Mouse (Mus musculus) myocyte (in vitro differentiated cells): ENCODE results near the gene Pisd. TPM values are rescaled to one million over a fixed set of nuclear protein-coding genes. Genes with fewer than 3 reads are reported as not detected.
"Not testable (repeated sequence)": the region's sequence is repeated elsewhere in the genome, so short reads cannot be mapped to it uniquely, and the experiment has no call there.

Experiments used
- H3K27me3 ChIP-seq: one replicate; pipeline ENCODE4 v1.6.1; 2011; ENCODE audit not compliant: control insufficient read depth, insufficient read depth, insufficient read length
- H3K36me3 ChIP-seq: one replicate; pipeline ENCODE4 v1.6.1; 2011; ENCODE audit not compliant: control insufficient read depth, insufficient read depth
- H3K4me2 ChIP-seq: one replicate; pipeline ENCODE4 v1.6.1; 2011; ENCODE audit warnings: low read depth, control low read depth
- H3K4me3 ChIP-seq: one replicate; pipeline ENCODE4 v1.5.1; 2011; ENCODE audit warnings: mild to moderate bottlenecking, control low read depth, moderate library complexity
- H3K79me2 ChIP-seq: one replicate; pipeline ENCODE4 v1.6.1; 2011; ENCODE audit not compliant: control insufficient read depth, insufficient read depth
- H3ac ChIP-seq: one replicate; pipeline ENCODE4 v1.6.1; 2011; ENCODE audit not compliant: control insufficient read depth, insufficient read length
- CEBPB ChIP-seq: IDR thresholded peaks from 2 replicates; pipeline ENCODE4 v1.6.1; 2011; ENCODE audit warnings: mild to moderate bottlenecking, moderate library complexity; ENCODE audit not compliant: poor library complexity, insufficient read depth, severe bottlenecking
- E2F4 ChIP-seq: IDR thresholded peaks from one replicate; pipeline ENCODE4 v1.6.1; 2011; ENCODE audit warnings: mild to moderate bottlenecking, control low read depth, moderate library complexity; ENCODE audit not compliant: insufficient read depth
- MAX ChIP-seq: IDR thresholded peaks from one replicate; pipeline ENCODE4 v1.6.1; 2011; ENCODE audit warnings: low read depth, mild to moderate bottlenecking, control low read depth
- MYOD1 ChIP-seq, 3 experiments: IDR thresholded peaks; one replicate each; pipeline ENCODE4 v1.6.1; 2011; ENCODE audit warnings: control low read depth in 2 of 3, low read depth in 2 of 3, mild to moderate bottlenecking in 2 of 3, moderate library complexity in 1 of 3; ENCODE audit not compliant: insufficient read length in 2 of 3, control insufficient read depth in 1 of 3
- MYOG ChIP-seq, 3 experiments: IDR thresholded peaks; one replicate each; pipeline ENCODE4 v1.6.1; 2011; ENCODE audit warnings: control low read depth in 2 of 3, low read depth in 2 of 3, mild to moderate bottlenecking in 2 of 3; ENCODE audit not compliant: insufficient read length in 2 of 3, control insufficient read depth in 1 of 3, insufficient read depth in 1 of 3
- POLR2A ChIP-seq: IDR thresholded peaks from one replicate; pipeline ENCODE4 v1.6.1; 2011; ENCODE audit warnings: low read depth, mild to moderate bottlenecking, control low read depth, moderate library complexity; ENCODE audit not compliant: insufficient read length
- POLR2AphosphoS2 ChIP-seq: IDR thresholded peaks from one replicate; pipeline ENCODE4 v1.6.1; 2011; ENCODE audit warnings: low read depth, control low read depth; ENCODE audit not compliant: insufficient read length
- REST ChIP-seq: IDR thresholded peaks from one replicate; pipeline ENCODE4 v1.6.1; 2011; ENCODE audit warnings: mild to moderate bottlenecking, control low read depth, moderate library complexity; ENCODE audit not compliant: insufficient read depth, insufficient read length
- SRF ChIP-seq: IDR thresholded peaks from one replicate; pipeline ENCODE4 v1.6.1; 2011; ENCODE audit warnings: low read depth; ENCODE audit not compliant: control insufficient read depth, insufficient read length
- TCF12 ChIP-seq: IDR thresholded peaks from one replicate; pipeline ENCODE4 v1.6.1; 2011; ENCODE audit warnings: mild to moderate bottlenecking, control low read depth; ENCODE audit not compliant: poor library complexity, insufficient read depth, severe bottlenecking
- TCF3 ChIP-seq: IDR thresholded peaks from one replicate; pipeline ENCODE4 v1.6.1; 2011; ENCODE audit warnings: low read depth, control low read depth; ENCODE audit not compliant: insufficient read length
- USF1 ChIP-seq: IDR thresholded peaks from one replicate; pipeline ENCODE4 v1.6.1; 2011; ENCODE audit warnings: low read depth, mild to moderate bottlenecking, control low read depth, moderate library complexity
- polyA plus RNA-seq: library from polyadenylated mRNA; unstranded; fragments of >200 nt; fragmentation: generic; extraction: Trizol; gene quantifications from one replicate; pipeline ENCODE4 v1.2.1, GENCODE M21; 2012; ENCODE audit warnings: missing spikeins

The Pisd gene
- polyA plus RNA-seq, 1 experiment: 58.8 TPM

DNA sequence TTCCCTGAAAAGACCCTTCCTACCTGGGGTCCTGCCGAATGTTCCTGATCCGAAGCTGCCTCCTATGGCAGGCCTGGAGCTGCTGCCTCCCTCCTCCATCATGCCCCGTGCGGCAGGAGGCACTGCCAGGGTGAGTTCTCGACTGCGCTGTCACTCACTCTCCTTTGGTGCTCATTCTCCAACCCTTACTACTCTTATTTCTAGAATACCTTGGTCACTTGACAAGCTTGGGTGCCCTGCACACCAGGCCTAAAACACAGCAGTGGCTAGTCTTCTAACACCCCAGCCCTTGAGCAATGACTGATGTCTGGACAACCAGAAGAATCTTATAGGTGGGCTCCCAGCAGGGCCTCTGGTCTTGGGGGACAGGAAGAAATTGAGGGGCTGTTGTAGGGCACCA lies 51.6 kb downstream of the Pisd start:
- TF ChIP-seq POLR2AphosphoS2: peak; percentile 19
- H3K79me2 ChIP-seq, H3K36me3 ChIP-seq, H3ac ChIP-seq, H3K27me3 ChIP-seq, H3K4me2 ChIP-seq, H3K4me3 ChIP-seq: not testable (repeated sequence)

DNA sequence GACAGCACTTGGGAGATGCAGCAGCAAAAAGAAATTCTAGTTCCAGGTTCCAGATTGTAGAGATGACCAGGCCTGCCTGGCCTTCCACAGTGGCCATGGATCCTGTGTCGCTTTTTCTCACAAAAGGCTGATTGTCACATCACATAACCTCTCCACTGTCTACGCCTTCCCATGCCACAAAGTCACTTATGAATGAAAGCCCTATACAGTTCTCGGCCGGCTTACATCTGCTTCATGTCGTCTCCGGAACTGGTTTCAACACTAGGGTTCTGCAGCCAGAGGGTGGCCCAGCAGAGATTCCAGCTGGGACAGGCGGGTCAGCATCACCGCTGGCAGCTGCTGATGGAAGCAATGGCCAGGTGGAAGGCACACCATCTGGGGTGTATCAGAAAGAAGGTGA lies 56.6 kb downstream of the Pisd start:
- Histone ChIP-seq H3K36me3 (no peaks in the 10 kb centered on the region), H3K27me3 (no peaks in the 10 kb centered on the region), H3K4me2 (no peak overlapping the region), H3K4me3 (no peak overlapping the region), H3ac (no peak overlapping the region), H3K79me2 (no peaks in the 10 kb centered on the region)
- no peak for TF ChIP-seq MAX
- TF ChIP-seq SRF: no peak
- no peak for TF ChIP-seq REST
- TF ChIP-seq MYOG (IDR thresholded peaks at IDR 0.05; ENCODE audit: control insufficient read depth in 1 of 3, insufficient read depth in 1 of 3, insufficient read length in 2 of 3, low read depth in 2 of 3): no peak
- no peak for TF ChIP-seq CEBPB
- peak in 1 of 3 experiments; percentile 27 for TF ChIP-seq MYOD1 (IDR thresholded peaks at IDR 0.05; ENCODE audit: control insufficient read depth in 1 of 3, insufficient read length in 2 of 3, low read depth in 2 of 3)
- TF ChIP-seq POLR2A: no peak
- TF ChIP-seq POLR2AphosphoS2: no peak
- TF ChIP-seq TCF3: no peak

DNA sequence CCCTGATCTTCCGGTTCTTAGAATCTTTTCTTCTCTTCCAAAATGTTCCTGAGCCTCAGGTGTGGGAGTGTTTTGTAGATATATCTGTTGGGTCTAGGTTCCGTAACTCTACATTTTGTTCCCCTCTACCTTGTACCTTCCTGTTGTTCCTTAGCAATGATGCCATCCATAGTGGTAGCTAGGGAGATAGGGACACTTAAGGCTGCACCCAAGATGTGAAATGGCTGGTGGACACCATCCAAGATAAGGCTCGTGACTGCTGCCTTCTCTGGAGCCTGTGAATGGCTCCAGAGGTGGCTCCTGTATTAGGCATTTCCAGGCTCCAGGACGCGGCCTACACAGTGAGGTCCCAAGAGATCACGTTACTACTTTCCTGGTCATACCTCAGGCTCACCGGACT lies 57.1 kb downstream of the Pisd start:
- no peak overlapping the region for H3K4me3 ChIP-seq
- H3K4me2 ChIP-seq: no peak overlapping the region
- no peaks in the 10 kb centered on the region for H3K36me3 ChIP-seq
- no peaks in the 10 kb centered on the region for H3K79me2 ChIP-seq
- no peaks in the 10 kb centered on the region for H3K27me3 ChIP-seq
- no peak for TF ChIP-seq E2F4
- TF ChIP-seq MYOG (IDR thresholded peaks at IDR 0.05; ENCODE audit: control insufficient read depth in 1 of 3, insufficient read depth in 1 of 3, insufficient read length in 2 of 3, low read depth in 2 of 3): no peak
- TF ChIP-seq SRF: no peak
- no peak for TF ChIP-seq TCF3
- TF ChIP-seq TCF12: no peak
- no peak for TF ChIP-seq POLR2AphosphoS2
- no peak for TF ChIP-seq POLR2A
- no peak for TF ChIP-seq MAX
- TF ChIP-seq CEBPB: no peak
- no peak for TF ChIP-seq USF1
- TF ChIP-seq MYOD1 (IDR thresholded peaks at IDR 0.05; ENCODE audit: control insufficient read depth in 1 of 3, insufficient read length in 2 of 3, low read depth in 2 of 3): no peak
- TF ChIP-seq REST: no peak
- no peak overlapping the region for H3ac ChIP-seq

DNA sequence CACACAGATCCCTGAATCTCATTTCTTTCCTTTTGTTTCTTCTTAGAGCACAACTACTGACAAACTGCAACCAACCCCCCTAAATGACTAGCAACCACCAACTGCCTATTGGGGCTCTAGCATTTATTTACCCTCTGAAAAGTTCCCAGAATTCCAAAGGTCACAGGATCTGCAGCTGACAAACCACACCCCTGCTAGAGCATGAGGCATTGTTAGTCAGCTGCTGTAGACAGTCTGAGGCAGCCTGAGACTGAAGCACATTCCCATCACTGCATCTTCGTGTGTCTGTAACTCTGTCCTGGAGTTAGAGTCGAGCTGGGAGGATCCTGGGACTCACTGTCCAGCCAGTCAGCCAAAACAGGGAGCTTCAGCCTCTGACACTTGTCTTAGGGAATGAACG lies 60.0 kb downstream of the Pisd start:
- TF ChIP-seq TCF3 (peak; percentile 13), POLR2AphosphoS2 (peak; percentile 67), MYOD1 (IDR thresholded peaks at IDR 0.05; ENCODE audit: control insufficient read depth in 1 of 3, insufficient read length in 2 of 3, low read depth in 2 of 3) (peak; percentile 76 to 85 (median 78)), POLR2A (peak; percentile 58), USF1 (peak; percentile 24), MYOG (IDR thresholded peaks at IDR 0.05; ENCODE audit: control insufficient read depth in 1 of 3, insufficient read depth in 1 of 3, insufficient read length in 2 of 3, low read depth in 2 of 3) (peak in 2 of 3 experiments; percentile 59 to 63)
- H3K4me3 ChIP-seq, H3K36me3 ChIP-seq, H3ac ChIP-seq, H3K79me2 ChIP-seq, H3K4me2 ChIP-seq, H3K27me3 ChIP-seq: not testable (repeated sequence)

DNA sequence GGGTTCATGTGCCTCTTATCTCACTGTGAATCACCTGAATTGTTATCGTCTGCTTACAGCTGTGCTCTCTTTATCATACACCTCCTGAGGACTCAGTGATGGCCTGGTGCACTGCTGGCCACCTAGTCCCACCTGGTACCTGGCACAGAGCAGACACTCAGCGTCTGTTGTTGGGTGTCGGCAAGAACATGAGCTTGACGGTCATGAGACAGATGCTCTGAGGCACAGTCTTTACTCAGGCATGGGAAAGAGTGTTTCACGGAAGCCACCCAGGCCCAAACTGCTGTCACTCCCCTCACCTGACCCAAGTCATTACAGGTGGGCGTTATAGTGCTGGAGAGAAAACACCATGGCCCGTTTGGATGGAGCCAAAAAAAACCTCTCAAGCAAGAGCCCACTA lies 61.5 kb downstream of the Pisd start:
- Histone ChIP-seq H3K27me3 (no peaks in the 10 kb centered on the region), H3ac (no peak overlapping the region), H3K79me2 (no peaks in the 10 kb centered on the region), H3K36me3 (no peaks in the 10 kb centered on the region), H3K4me2 (no peak overlapping the region), H3K4me3 (no peak overlapping the region)
- TF ChIP-seq REST: no peak
- TF ChIP-seq USF1: no peak
- TF ChIP-seq SRF: no peak
- TF ChIP-seq MYOG (IDR thresholded peaks at IDR 0.05; ENCODE audit: control insufficient read depth in 1 of 3, insufficient read depth in 1 of 3, insufficient read length in 2 of 3, low read depth in 2 of 3): no peak
- TF ChIP-seq MAX: no peak
- TF ChIP-seq E2F4: no peak
- TF ChIP-seq POLR2A: no peak
- TF ChIP-seq TCF12: no peak

- peak overlapping the region; percentile 22 for H3K4me2 ChIP-seq
- H3K27me3 ChIP-seq, H3K4me3 ChIP-seq, H3K36me3 ChIP-seq, H3ac ChIP-seq, H3K79me2 ChIP-seq: not testable (repeated sequence)
Measured at GRCm38 (mm10) chr5:32722711-32723110, 62.7 kb downstream of the Pisd start.
